Mouse (Mus musculus) myocyte (in vitro differentiated cells): ENCODE data around the gene Brd3. TPM values are rescaled to one million over a fixed set of nuclear protein-coding genes. Genes with fewer than 3 reads are reported as not detected.
A peak's percentile ranks its signal among the peaks of the same experiment; 100 is the strongest.
"Not testable (repeated sequence)": the region's sequence is repeated elsewhere in the genome, so short reads cannot be mapped to it uniquely, and the experiment has no call there.

Experiments used
- H3K27me3 ChIP-seq: one replicate; pipeline ENCODE4 v1.6.1; 2011; ENCODE audit not compliant: control insufficient read depth, insufficient read depth, insufficient read length
- H3K36me3 ChIP-seq: one replicate; pipeline ENCODE4 v1.6.1; 2011; ENCODE audit not compliant: control insufficient read depth, insufficient read depth
- H3K4me2 ChIP-seq: one replicate; pipeline ENCODE4 v1.6.1; 2011; ENCODE audit warnings: low read depth, control low read depth
- H3K4me3 ChIP-seq: one replicate; pipeline ENCODE4 v1.5.1; 2011; ENCODE audit warnings: mild to moderate bottlenecking, control low read depth, moderate library complexity
- H3K79me2 ChIP-seq: one replicate; pipeline ENCODE4 v1.6.1; 2011; ENCODE audit not compliant: control insufficient read depth, insufficient read depth
- H3ac ChIP-seq: one replicate; pipeline ENCODE4 v1.6.1; 2011; ENCODE audit not compliant: control insufficient read depth, insufficient read length
- CEBPB ChIP-seq: IDR thresholded peaks from 2 replicates; pipeline ENCODE4 v1.6.1; 2011; ENCODE audit warnings: mild to moderate bottlenecking, moderate library complexity; ENCODE audit not compliant: poor library complexity, insufficient read depth, severe bottlenecking
- E2F4 ChIP-seq: IDR thresholded peaks from one replicate; pipeline ENCODE4 v1.6.1; 2011; ENCODE audit warnings: mild to moderate bottlenecking, control low read depth, moderate library complexity; ENCODE audit not compliant: insufficient read depth
- MAX ChIP-seq: IDR thresholded peaks from one replicate; pipeline ENCODE4 v1.6.1; 2011; ENCODE audit warnings: low read depth, mild to moderate bottlenecking, control low read depth
- MYOD1 ChIP-seq, 3 experiments: IDR thresholded peaks; one replicate each; pipeline ENCODE4 v1.6.1; 2011; ENCODE audit warnings: control low read depth in 2 of 3, low read depth in 2 of 3, mild to moderate bottlenecking in 2 of 3, moderate library complexity in 1 of 3; ENCODE audit not compliant: insufficient read length in 2 of 3, control insufficient read depth in 1 of 3
- MYOG ChIP-seq, 3 experiments: IDR thresholded peaks; one replicate each; pipeline ENCODE4 v1.6.1; 2011; ENCODE audit warnings: control low read depth in 2 of 3, low read depth in 2 of 3, mild to moderate bottlenecking in 2 of 3; ENCODE audit not compliant: insufficient read length in 2 of 3, control insufficient read depth in 1 of 3, insufficient read depth in 1 of 3
- POLR2A ChIP-seq: IDR thresholded peaks from one replicate; pipeline ENCODE4 v1.6.1; 2011; ENCODE audit warnings: low read depth, mild to moderate bottlenecking, control low read depth, moderate library complexity; ENCODE audit not compliant: insufficient read length
- POLR2AphosphoS2 ChIP-seq: IDR thresholded peaks from one replicate; pipeline ENCODE4 v1.6.1; 2011; ENCODE audit warnings: low read depth, control low read depth; ENCODE audit not compliant: insufficient read length
- REST ChIP-seq: IDR thresholded peaks from one replicate; pipeline ENCODE4 v1.6.1; 2011; ENCODE audit warnings: mild to moderate bottlenecking, control low read depth, moderate library complexity; ENCODE audit not compliant: insufficient read depth, insufficient read length
- SRF ChIP-seq: IDR thresholded peaks from one replicate; pipeline ENCODE4 v1.6.1; 2011; ENCODE audit warnings: low read depth; ENCODE audit not compliant: control insufficient read depth, insufficient read length
- TCF12 ChIP-seq: IDR thresholded peaks from one replicate; pipeline ENCODE4 v1.6.1; 2011; ENCODE audit warnings: mild to moderate bottlenecking, control low read depth; ENCODE audit not compliant: poor library complexity, insufficient read depth, severe bottlenecking
- TCF3 ChIP-seq: IDR thresholded peaks from one replicate; pipeline ENCODE4 v1.6.1; 2011; ENCODE audit warnings: low read depth, control low read depth; ENCODE audit not compliant: insufficient read length
- USF1 ChIP-seq: IDR thresholded peaks from one replicate; pipeline ENCODE4 v1.6.1; 2011; ENCODE audit warnings: low read depth, mild to moderate bottlenecking, control low read depth, moderate library complexity
- polyA plus RNA-seq: library from polyadenylated mRNA; unstranded; fragments of >200 nt; fragmentation: generic; extraction: Trizol; gene quantifications from one replicate; pipeline ENCODE4 v1.2.1, GENCODE M21; 2012; ENCODE audit warnings: missing spikeins

Brd3 gene
- polyA plus RNA-seq, 1 experiment = 26.8 TPM

DNA sequence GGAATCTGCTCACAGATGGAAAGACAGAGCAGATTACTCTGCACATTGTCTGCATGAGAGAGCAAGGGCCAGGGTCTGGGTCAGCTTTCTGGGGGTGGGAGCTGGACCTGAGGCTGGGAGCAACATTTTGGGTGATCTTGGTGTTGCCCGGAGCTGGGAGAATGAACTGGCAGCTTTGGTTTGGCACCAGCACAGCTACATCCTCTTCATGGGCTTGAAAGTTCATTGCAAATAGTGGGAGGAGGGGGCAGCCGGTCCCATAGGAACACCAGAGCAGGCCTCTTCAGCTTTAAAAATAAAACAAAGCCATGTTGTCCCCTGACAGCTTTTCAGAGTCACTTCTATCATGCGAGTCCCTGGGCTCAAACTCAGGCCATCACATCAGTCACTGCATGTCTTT lies 33.8 kb upstream of the Brd3 start:
- Histone ChIP-seq H3K4me3 (peak overlapping the region; percentile 28), H3K36me3 (no peaks in the 10 kb centered on the region), H3K27me3 (no peaks in the 10 kb centered on the region), H3K4me2 (peak overlapping the region; percentile 100), H3ac (no peak overlapping the region), H3K79me2 (no peaks in the 10 kb centered on the region)
- TF ChIP-seq E2F4 (no peak), USF1 (no peak), TCF12 (no peak), MYOD1 (IDR thresholded peaks at IDR 0.05; ENCODE audit: control insufficient read depth in 1 of 3, insufficient read length in 2 of 3, low read depth in 2 of 3) (no peak), CEBPB (no peak), REST (no peak), POLR2A (no peak), TCF3 (no peak), POLR2AphosphoS2 (no peak), MYOG (IDR thresholded peaks at IDR 0.05; ENCODE audit: control insufficient read depth in 1 of 3, insufficient read depth in 1 of 3, insufficient read length in 2 of 3, low read depth in 2 of 3) (no peak), SRF (no peak), MAX (no peak)

DNA sequence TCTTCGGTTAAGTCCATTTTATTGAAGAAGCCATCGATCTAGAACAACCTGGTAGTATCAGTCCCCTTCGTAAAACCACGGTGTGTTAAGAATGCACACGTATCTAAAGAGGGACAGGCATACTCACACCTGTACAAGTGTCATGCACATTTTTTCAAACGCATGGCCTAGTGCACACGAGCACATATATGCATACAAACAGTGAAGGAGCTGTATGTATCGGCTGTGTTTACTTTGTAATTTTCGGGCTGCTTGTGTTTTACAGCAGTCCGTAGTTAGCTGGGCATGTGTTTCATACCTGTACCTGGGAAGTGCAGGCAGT lies 33.0 kb upstream of the Brd3 start:
- Histone ChIP-seq H3K4me3 (peak overlapping the region; percentile 28), H3K79me2 (no peaks in the 10 kb centered on the region), H3K36me3 (no peaks in the 10 kb centered on the region), H3K4me2 (peak overlapping the region; percentile 100), H3ac (no peak overlapping the region), H3K27me3 (no peaks in the 10 kb centered on the region)
- TF ChIP-seq POLR2A (no peak), USF1 (no peak), POLR2AphosphoS2 (no peak), TCF3 (no peak), MAX (no peak), MYOG (IDR thresholded peaks at IDR 0.05; ENCODE audit: control insufficient read depth in 1 of 3, insufficient read depth in 1 of 3, insufficient read length in 2 of 3, low read depth in 2 of 3) (no peak), E2F4 (no peak), MYOD1 (IDR thresholded peaks at IDR 0.05; ENCODE audit: control insufficient read depth in 1 of 3, insufficient read length in 2 of 3, low read depth in 2 of 3) (no peak), REST (no peak), SRF (no peak), CEBPB (no peak), TCF12 (no peak)

DNA sequence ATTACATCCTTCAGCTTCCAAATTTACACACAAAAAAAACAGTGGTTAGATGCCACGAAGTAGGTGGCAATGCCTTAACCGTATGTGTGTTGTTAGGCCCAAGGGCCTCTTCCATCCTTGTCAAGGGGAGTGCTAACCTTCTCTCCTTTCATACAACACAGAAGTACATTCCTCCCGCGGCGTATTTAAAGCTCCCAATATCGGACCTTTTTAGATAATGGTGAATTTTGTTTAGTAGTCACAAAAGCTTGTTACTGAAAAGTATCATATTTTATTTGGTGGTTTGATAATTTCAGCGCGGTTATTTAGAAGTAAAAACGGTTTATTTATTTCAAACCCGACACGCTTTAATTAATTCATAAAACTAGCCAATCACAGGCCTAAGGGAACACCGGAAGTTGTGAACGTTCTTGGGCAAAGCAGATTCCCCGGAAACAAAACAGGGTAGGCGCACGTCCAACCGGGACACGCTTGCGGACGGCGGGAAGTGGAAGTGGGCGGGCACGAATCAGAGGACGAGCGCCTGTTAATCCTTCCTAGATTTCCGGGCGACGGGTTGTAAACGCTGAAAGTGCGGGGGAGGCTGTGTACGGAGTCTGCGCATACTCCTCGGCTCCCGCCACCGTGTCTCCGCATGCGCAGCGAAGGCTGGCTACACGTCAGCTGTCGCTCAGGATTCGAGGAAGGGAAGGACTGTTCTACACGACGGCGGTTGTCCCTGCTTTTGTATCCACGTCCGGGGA lies 32.5 kb upstream of the Brd3 start:
- H3K79me2 ChIP-seq = no peaks in the 10 kb centered on the region
- no peak for TF ChIP-seq TCF3
- TF ChIP-seq MAX = no peak
- TF ChIP-seq SRF = peak; percentile 96
- peak; percentile 96 for TF ChIP-seq POLR2AphosphoS2
- TF ChIP-seq TCF12 = no peak
- no peak for TF ChIP-seq CEBPB
- peak; percentile 96 for TF ChIP-seq POLR2A
- TF ChIP-seq MYOG (IDR thresholded peaks at IDR 0.05; ENCODE audit: control insufficient read depth in 1 of 3, insufficient read depth in 1 of 3, insufficient read length in 2 of 3, low read depth in 2 of 3) = peak in 2 of 3 experiments; percentile 71 to 75
- no peak for TF ChIP-seq REST
- peak in 2 of 3 experiments; percentile 79 to 82 for TF ChIP-seq MYOD1 (IDR thresholded peaks at IDR 0.05; ENCODE audit: control insufficient read depth in 1 of 3, insufficient read length in 2 of 3, low read depth in 2 of 3)
- H3K4me2 ChIP-seq = peak overlapping the region; percentile 100
- H3K4me3 ChIP-seq = peak overlapping the region; percentile 28
- no peak overlapping the region for H3ac ChIP-seq
- no peaks in the 10 kb centered on the region for H3K27me3 ChIP-seq
- H3K36me3 ChIP-seq = peaks cover 3% of the 10 kb centered on the region

DNA sequence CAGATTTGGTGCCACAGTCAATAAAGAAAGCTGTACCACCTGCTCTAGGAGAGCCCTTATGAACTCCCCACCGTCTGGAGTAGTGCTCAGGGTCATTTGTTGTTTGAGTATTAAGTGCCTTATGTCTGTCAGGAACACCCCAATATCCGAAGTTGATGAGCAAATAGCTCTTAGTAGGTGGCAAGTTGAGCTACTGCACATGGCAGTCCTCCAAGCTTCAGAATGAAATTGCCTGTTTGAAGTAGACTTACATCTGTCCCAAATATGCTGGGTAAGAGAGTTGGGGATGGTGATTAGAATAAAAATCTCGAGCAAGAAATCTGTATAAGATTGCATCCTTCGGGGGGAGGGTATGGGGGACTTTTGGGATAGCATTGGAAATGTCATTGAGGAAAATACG lies 31.9 kb upstream of the Brd3 start:
- no peak for TF ChIP-seq E2F4
- Histone ChIP-seq H3K4me2 (peak overlapping the region; percentile 54), H3ac (no peak overlapping the region), H3K36me3 (peaks cover 9% of the 10 kb centered on the region), H3K27me3 (no peaks in the 10 kb centered on the region), H3K4me3 (no peak overlapping the region), H3K79me2 (no peaks in the 10 kb centered on the region)

DNA sequence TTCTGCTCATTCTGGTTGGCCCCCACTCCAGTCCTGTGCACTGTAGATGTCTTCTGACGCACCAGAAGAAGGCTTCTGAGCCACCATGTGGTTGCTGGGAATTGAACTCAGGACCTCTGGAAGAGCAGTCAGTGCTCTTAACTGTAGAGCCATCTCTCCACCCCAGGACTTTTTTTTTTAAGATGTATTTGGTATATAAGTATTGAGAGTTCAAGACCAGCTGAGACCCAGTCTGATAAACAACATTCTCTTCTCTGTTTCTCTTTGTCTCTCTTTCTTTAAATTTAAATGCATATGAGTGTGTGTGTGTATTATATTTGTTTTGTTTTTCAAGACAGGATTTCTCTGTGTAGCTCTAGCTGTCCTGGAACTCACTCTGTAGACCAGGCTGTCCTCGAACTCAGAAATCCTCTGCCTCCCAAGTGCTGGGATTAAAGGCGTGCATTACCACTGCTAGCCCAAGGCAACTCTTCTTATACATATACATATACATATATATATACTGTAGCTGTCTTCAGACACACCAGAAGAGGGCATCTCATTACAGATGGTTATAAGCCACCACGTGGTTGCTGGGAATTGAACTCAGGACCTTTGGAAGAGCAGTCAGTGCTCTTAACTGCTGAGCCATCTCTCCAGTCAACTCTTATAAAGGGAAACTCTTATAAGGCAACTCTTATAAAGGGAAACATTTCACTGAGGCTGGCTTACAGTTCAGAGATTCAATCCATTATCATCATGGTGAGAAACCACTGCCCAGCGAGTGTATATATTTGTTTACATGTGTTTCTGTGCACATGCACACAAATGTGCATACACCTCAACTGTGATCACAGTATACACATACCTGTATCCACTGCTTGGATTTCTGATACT lies 31.2 kb upstream of the Brd3 start:
- H3ac ChIP-seq, H3K4me3 ChIP-seq, H3K79me2 ChIP-seq, H3K27me3 ChIP-seq: not testable (repeated sequence)
- peaks cover 16% of the 10 kb centered on the region for H3K36me3 ChIP-seq
- peak overlapping the region; percentile 54 for H3K4me2 ChIP-seq
